Mouse (Mus musculus) lung, postnatal 0 days (tissue): Measurements from ENCODE around the gene Mri1.

Source experiments
- CTCF ChIP-seq: IDR thresholded peaks from 2 replicates; pipeline ENCODE4 v1.5.1; 2016; ENCODE audit warnings: antibody characterized with exemption, mild to moderate bottlenecking
- EP300 ChIP-seq: IDR thresholded peaks from 2 replicates; pipeline ENCODE4 v1.6.1; 2016; ENCODE audit warnings: antibody characterized with exemption, mild to moderate bottlenecking, control low read depth

- no peak for TF ChIP-seq EP300
- no peak for TF ChIP-seq CTCF
Measured at GRCm38 (mm10) chr8:84269950-84270773, 13.0 kb upstream of the Mri1 start, which contains the start of gene Ccdc130.
